Mouse (Mus musculus) layer of hippocampus, postnatal 36 days (tissue): Measurements from ENCODE around the gene Pbp2. TPM values are rescaled to one million over a fixed set of nuclear protein-coding genes. Genes with fewer than 3 reads are reported as not detected.

Experiments
- total RNA-seq, 2 experiments: library from RNA; stranded (reverse); gene quantifications; 2 replicates each; pipeline ENCODE4 v1.2.3; 2021

Gene Pbp2
- total RNA-seq, 2 experiments from 2014 or later: not detected

Other genes starting within 250 kb of the Pbp2 start
- gene Gprc5a, start 244.8 kb downstream of the Pbp2 start, total RNA-seq: under 1 TPM; 0.15 to 0.40 TPM
- gene Gprc5d, start 192.1 kb downstream of the Pbp2 start, total RNA-seq: not detected
- 100 to 1,000 TPM; 157 to 166 TPM for gene Fam234b, start 112.4 kb downstream of the Pbp2 start, total RNA-seq
- gene Hebp1, start 112.4 kb downstream of the Pbp2 start, total RNA-seq: 10 to 100 TPM; 74.3 to 79.5 TPM
- under 1 TPM in 1 of 2 experiments, not detected in 1; 0.42 TPM for gene Gsg1, start 56.1 kb downstream of the Pbp2 start, total RNA-seq
- gene Emp1, start 52.1 kb upstream of the Pbp2 start, total RNA-seq: 1 to 10 TPM; 2.1 to 2.5 TPM